Mouse (Mus musculus): ENCODE measurements around the gene Zbtb25.

The Zbtb25 gene

GRCm38 (mm10) chr12:76299361-76299906 is 70.0 kb downstream of the Zbtb25 start:
- DNase-seq (ENCODE audit: low read depth in 1 of 2, low spot score in 2 of 2), result no peak

DNA sequence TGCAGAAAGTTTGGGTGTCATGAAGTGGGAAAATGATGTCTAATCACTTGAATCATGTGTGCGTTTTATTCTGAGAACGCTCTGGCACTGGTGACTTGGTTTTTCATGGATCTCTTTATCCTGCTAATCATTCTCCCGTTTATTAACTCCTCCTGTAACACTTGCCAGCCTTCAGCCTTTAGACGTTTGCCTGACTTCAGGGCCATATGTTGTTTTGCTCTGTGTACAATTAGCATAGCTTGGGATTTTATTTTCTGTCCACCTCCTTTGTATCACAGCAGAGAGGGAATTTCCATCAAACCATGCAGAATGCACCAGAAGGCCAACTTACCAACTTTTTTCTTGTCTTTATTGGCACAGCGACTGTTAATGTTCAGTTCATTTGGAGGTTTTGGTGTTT is 71.6 kb downstream of the Zbtb25 start:
- no peak for DNase-seq (ENCODE audit: low read depth in 1 of 2, low spot score in 2 of 2)
